Mouse (Mus musculus) B cell, adult 2 months (primary cell): ENCODE data around the gene Tmem270.

Experiments used
- DNase-seq, 2 experiments: peaks; one replicate each; pipeline ENCODE4 v3.0.0; 2022

Gene Tmem270

GRCm38 (mm10) chr5:134876801-134877200 lies 29.7 kb downstream of the Tmem270 start:
- no peak for DNase-seq

GRCm38 (mm10) chr5:134875245-134875644 lies 31.3 kb downstream of the Tmem270 start:
- DNase-seq: no peak

- DNase-seq: no peak
Measured at GRCm38 (mm10) chr5:134873956-134874879, 32.3 kb downstream of the Tmem270 start.

- no peak for DNase-seq
Measured at GRCm38 (mm10) chr5:134873034-134873433, 33.5 kb downstream of the Tmem270 start.

GRCm38 (mm10) chr5:134872597-134872996 lies 33.9 kb downstream of the Tmem270 start:
- no peak for DNase-seq

- no peak for DNase-seq
Measured at GRCm38 (mm10) chr5:134868506-134868905, 38.0 kb downstream of the Tmem270 start.

GRCm38 (mm10) chr5:134867320-134868144 lies 39.0 kb downstream of the Tmem270 start:
- no peak for DNase-seq

- DNase-seq: no peak
Measured at GRCm38 (mm10) chr5:134865158-134865557, 41.4 kb downstream of the Tmem270 start.

GRCm38 (mm10) chr5:134861902-134862497 lies 44.5 kb downstream of the Tmem270 start:
- DNase-seq: no peak

GRCm38 (mm10) chr5:134859193-134859592 lies 47.3 kb downstream of the Tmem270 start:
- no peak for DNase-seq

GRCm38 (mm10) chr5:134858378-134858777 lies 48.2 kb downstream of the Tmem270 start:
- no peak for DNase-seq

GRCm38 (mm10) chr5:134852873-134853272 lies 53.7 kb downstream of the Tmem270 start:
- no peak for DNase-seq
